Mouse (Mus musculus): ENCODE results near the gene Rad1.

DNA sequence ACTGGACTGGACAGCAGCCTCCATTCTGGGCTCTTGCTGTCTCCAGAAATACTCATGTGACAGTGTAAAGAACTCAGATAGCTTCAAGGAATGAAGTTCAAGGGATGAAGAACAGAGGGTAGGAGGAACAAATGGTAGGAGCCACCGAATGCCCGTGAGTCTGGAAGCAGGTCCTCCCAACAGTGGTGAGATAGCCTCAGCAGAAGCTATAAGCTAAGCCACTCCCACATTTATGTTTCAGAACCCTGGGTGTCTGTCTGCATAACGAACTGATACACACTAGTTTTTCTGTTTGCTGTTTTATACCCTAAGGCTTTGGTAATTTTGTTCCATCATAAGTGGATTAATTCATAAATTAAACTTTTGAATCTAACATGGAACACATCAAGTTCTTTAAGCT is 21.1 kb upstream of the Rad1 start:
- TF ChIP-seq CTCF (IDR thresholded peaks at IDR 0.05) = no peak
- TF ChIP-seq EP300 (IDR thresholded peaks at IDR 0.05; ENCODE audit: insufficient read depth, low read depth, low read length) = no peak
- no peak for TF ChIP-seq POLR2A (IDR thresholded peaks at IDR 0.05; ENCODE audit: insufficient read depth, low read depth, low read length)

All from heart, adult 2 months (tissue).